Mouse (Mus musculus) CD8-positive naive resting alpha-beta T cell, adult 57 days (primary cell): Measurements from ENCODE around the gene Nat8f4. TPM values are rescaled to one million over a fixed set of nuclear protein-coding genes. Genes with fewer than 3 reads are reported as not detected.

ENCODE experiments used
- total RNA-seq: library from RNA; stranded (reverse); gene quantifications from one replicate; pipeline ENCODE4 v1.2.4, GENCODE M21; 2023

Nat8f4 gene
- 2.5 TPM for total RNA-seq

DNA sequence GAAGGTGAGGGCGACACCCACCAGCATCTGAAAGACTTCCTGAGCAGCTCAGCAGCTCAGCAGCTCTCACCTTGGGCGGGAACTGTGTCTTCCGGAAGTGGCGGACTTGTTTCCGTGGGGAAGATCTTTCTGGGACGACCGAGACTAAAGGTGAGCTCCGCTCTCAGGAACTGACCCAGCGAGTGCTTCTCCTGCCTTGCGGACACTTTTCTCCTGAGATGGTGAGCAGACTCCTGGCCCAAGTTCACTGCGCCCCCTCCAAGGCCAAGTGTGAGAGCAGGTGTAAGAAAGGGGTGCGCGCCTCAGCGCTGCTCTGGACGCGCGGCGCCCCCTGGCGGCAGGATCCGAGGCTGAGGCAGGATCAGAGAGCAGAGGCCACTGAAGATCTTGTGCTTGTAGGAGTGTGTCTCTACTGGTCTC lies at the start of gene Nat8f4:
Nat8f4 (minus strand) TSS at position 243 of the 420 bp plus-strand sequence.

DNA sequence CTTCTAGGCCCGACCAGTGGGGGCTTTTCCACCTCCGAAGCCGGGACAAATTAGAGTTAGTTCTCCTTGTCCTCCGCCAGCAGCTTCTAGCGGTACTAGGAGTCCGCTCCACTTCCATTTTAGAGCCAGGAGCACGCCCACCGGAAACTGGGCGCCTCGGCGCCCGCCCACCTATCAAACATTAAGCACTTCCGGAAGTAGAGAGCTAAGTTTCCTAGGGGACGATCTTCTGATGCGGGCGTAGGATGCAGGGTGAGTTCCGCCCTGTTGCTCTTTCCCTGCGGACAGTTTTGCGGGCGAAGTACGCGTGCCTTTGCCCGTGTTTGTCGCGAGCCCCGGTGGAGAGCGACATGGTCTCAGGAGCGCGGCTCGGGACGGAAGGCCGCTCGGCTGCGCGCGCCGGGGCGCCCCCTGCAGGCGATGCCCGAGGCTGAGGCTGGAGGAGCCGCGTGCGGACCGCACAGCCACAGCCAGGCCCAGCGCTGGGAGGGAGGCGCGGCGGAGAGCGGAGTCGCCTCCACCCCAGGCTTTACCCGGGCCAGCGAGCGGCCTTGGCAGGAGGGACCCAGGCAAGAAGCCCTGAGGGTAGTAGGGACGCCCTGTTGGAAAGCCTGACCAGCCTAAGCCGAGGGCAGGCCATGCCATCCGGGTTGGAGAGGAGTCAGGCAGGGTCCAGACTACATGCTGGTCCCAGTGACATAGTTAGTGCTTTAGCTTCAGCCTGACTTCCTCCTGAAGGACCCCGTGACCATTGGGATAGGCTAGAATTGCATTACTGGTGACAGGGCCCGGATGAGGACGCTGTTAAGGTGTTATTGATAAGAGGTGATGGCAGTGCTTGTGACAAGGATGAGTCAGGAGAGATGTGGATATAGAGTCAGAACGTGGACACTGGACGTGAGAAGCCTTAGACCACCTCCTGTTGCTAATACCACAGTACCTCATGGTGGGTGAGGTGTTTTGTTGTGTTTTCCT lies 11.1 kb upstream of the Nat8f4 start, which contains the start of gene Nat8f1:
Nat8f1 (minus strand) TSS at position 149 of the 975 bp plus-strand sequence.

DNA sequence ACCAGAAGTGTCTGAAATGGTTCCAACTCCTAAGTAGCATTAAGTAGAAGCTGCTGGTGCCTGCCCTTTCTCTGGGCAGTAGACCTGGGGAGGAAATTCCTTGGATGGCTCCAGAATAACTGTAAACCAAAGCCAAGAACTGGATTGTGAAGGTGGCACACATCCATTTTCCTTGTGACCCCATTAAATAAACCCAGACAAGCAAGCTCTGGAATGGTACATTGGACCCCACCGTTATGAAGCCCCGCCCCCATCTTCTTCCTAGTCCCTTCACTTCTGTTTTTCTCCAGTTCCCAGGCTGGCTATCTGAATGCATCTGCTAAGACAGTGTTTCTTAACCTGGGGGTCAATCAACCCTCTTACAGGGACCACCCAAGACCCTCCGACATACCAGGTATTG lies 6.9 kb upstream of the Nat8f4 start, which contains the start of gene Tprkb:
Tprkb (plus strand) TSS at position 279 of the 400 bp plus-strand sequence.

DNA sequence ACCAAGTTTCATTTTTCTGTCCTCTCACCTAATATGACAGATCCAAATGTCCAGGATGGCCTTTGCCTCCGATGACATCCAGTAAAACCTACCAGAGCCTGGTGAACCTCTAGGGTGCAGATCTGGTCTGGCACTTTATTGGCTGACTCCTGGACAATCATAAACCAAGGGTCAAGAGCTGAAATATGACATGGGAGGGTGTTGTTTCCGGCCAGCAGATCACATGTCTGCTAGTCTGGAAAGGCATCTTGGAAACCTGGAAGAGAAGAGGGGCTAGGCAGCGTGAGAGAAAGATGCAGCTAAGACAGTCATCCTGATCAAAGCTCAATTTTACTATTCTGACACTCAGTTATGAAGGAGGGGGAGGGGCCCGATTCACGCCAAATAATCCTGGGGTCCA lies 35.7 kb downstream of the Nat8f4 start, which contains the start of gene Nat8f2:
Nat8f2 (minus strand) TSS at position 153 of the 400 bp plus-strand sequence.

Other genes starting within 250 kb of the Nat8f4 start
- gene Nat8f7, start 191.7 kb downstream of the Nat8f4 start, total RNA-seq: not detected
- gene Nat8f3, start 139.1 kb downstream of the Nat8f4 start, total RNA-seq: not detected
- gene Nat8f6, start 83.9 kb downstream of the Nat8f4 start, total RNA-seq: not detected
- gene Nat8f5, start 83.9 kb downstream of the Nat8f4 start, total RNA-seq: not detected
- not detected for gene Nat8, start 72.8 kb downstream of the Nat8f4 start, total RNA-seq
- 0.70 TPM for gene Nat8f2, start 35.7 kb downstream of the Nat8f4 start, total RNA-seq
- gene Tprkb, start 7.0 kb upstream of the Nat8f4 start, total RNA-seq: 22.4 TPM
- 4.9 TPM for gene Nat8f1, start 10.8 kb upstream of the Nat8f4 start, total RNA-seq
- 239 TPM for gene Dusp11, start 56.8 kb upstream of the Nat8f4 start, total RNA-seq
- not detected for gene Figla, start 111.3 kb upstream of the Nat8f4 start, total RNA-seq
- gene Add2, start 123.8 kb upstream of the Nat8f4 start, total RNA-seq: 3.2 TPM